Mouse (Mus musculus) heart, postnatal 14 days (tissue): ENCODE measurements around the gene Timp3. TPM values are rescaled to one million over a fixed set of nuclear protein-coding genes. Genes with fewer than 3 reads are reported as not detected.
A peak's percentile ranks its signal among the peaks of the same experiment; 100 is the strongest.

Source experiments
- DNase-seq, 2 experiments: peaks; one replicate each; pipeline ENCODE4 v3.0.0; 2021 to 2022
- intact Hi-C: fragments of 180-260 bp; cut with DNase I; formaldehyde crosslinking; loops from one replicate; pipeline ENCODE4 v1.15.1; 2025
- total RNA-seq, 2 experiments: library from RNA; stranded (reverse); gene quantifications; 2 replicates each; pipeline ENCODE4 v1.2.3; 2021

Gene Timp3
- total RNA-seq, 2 experiments from 2014 or later, result 163 to 172 TPM

- DNase-seq, result no peak
- intact Hi-C loops, result loop anchor here (5.0 kb wide), 1 partner anchor 275 kb away; no protein-coding TSS in a partner anchor
Measured at GRCm38 (mm10) chr10:86342151-86342550, 42.0 kb downstream of the Timp3 start.

GRCm38 (mm10) chr10:86342713-86343112 is 42.5 kb downstream of the Timp3 start:
- intact Hi-C loops, result loop anchor here (5.0 kb wide), 1 partner anchor 275 kb away; no protein-coding TSS in a partner anchor
- no peak for DNase-seq

GRCm38 (mm10) chr10:86343362-86343761 is 43.2 kb downstream of the Timp3 start:
- no peak for DNase-seq
- intact Hi-C loops, result loop anchor here (5.0 kb wide), 1 partner anchor 276 kb away; no protein-coding TSS in a partner anchor

GRCm38 (mm10) chr10:86343931-86344330 is 43.8 kb downstream of the Timp3 start:
- intact Hi-C loops, result loop anchor here (5.0 kb wide), 1 partner anchor 277 kb away; no protein-coding TSS in a partner anchor
- no peak for DNase-seq

DNA sequence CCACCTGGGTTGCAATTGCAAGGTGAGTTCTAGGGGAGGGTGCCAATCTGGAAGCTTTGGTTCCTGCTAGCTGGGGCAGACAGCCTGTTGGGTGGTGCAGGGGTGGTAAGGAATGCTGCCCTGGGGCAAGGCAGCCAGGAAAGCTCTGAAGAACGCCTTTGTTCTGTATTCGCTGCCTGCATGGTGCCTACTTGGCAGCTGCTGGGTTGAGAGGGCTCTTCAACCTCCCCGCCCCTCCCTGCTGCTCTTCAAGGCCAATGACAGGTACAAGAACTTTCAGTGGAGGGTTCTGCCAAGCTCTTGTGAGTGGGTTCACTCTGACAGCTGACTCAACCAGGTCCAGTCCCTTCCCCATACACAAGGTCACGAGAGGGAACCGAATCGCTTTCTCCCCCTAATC is 44.5 kb downstream of the Timp3 start:
- DNase-seq, result no peak
- intact Hi-C loops, result loop anchor here (5.0 kb wide), 2 partner anchors 108 to 277 kb away; no protein-coding TSS in a partner anchor

- intact Hi-C loops, result loop anchor here (5.0 kb wide), 1 partner anchor 107 kb away; no protein-coding TSS in a partner anchor
- DNase-seq, result no peak
Measured at GRCm38 (mm10) chr10:86345645-86346044, 45.5 kb downstream of the Timp3 start.

DNA sequence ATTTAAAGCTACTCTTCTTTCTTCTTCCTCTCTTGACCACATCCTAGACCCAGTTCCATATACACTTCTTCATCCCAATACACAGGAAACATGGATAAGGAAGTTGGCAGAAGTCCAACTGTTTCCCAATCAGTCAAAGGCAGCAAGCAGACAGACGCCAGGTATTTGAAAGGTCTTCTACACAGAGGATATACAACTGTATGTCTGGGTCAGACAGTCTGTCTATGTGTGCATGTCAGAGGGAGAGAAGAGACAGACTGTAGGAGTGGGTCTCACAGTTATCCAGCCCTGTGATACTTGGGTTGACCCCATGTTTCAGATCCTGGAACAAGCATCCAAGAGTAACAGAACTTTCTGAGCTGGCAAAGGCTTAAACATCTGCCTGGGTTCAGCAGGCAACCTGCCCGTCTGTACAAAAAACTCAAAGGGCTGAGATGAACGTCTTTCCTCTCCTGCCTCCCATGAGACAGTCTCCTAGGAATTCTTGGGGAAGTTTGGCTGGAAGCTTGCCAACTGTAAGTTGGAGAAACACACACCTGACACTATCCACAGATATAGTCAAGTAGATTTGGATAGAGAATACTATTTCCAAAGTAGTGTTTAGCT is 46.2 kb downstream of the Timp3 start:
- no peak for DNase-seq

GRCm38 (mm10) chr10:86351287-86351686 is 51.1 kb downstream of the Timp3 start:
- no peak for DNase-seq
- intact Hi-C loops, result no loop called here

More for the DNA sequence above, 46.2 kb downstream of the Timp3 start:
- intact Hi-C loops, result loop anchor here (5.0 kb wide), 1 partner anchor 106 kb away; no protein-coding TSS in a partner anchor

- intact Hi-C loops, result no loop called here
- DNase-seq, result no peak
Measured at GRCm38 (mm10) chr10:86352521-86352920, 52.3 kb downstream of the Timp3 start.

GRCm38 (mm10) chr10:86356819-86357563 is 56.8 kb downstream of the Timp3 start:
- intact Hi-C loops, result loop anchor here (1.0 kb wide), 1 partner anchor 34 kb away; no protein-coding TSS in a partner anchor
- DNase-seq, result no peak

DNA sequence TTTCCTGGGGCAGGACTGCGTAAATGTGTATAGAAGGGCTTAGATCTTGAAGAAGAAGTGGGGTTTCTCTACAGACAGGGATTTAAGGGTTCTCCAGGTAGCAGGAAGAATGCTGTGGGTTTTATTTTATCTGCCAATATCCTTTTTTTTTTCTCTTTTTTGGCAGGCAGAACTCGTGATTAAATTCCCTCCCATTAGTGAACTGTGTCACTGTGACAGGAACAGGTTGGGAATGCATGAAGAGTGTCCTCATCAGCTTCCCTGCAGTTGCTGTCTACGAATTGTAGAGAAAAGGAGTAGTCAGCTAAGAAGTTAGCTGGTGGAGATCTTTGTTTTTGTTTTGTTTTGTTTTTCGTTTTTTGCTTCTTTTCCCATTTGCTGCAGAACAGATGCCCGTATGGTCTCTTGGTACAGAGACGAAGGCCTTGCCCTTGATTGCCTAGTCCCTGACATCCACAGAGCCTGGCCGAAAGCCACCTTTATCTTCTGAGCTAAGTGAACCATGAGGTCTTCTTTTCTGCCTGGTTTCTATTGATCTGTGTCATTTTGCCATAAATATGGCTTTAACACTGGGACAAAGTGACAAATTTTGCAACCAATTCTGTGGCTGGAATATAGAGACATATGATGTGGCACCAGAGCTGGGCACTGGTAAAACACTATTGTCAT is 58.3 kb downstream of the Timp3 start:
- DNase-seq, result no peak
- intact Hi-C loops, result no loop called here

DNA sequence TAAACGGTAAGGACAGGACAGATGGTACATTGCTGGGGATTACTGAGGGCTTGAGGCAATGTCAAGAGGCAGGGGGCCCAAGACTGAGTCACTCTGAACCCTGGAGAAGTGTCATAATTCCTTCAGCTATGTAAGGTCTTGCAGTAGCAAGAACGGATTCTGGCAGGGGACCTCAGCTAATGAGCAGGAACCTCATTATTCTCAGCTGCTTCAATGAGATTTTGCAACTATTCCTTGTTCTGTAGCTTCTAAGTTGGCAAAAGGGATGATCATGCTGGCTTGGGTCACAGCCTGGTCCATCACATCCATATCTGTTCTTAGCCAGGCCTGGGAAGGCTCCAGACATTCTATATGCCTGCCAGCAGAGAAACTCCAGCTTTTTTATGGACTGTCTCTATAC is 59.0 kb downstream of the Timp3 start:
- intact Hi-C loops, result no loop called here
- no peak for DNase-seq

- no peak for DNase-seq
- intact Hi-C loops, result no loop called here
Measured at GRCm38 (mm10) chr10:86359699-86360098, 59.5 kb downstream of the Timp3 start.

- no peak for DNase-seq
- intact Hi-C loops, result no loop called here
Measured at GRCm38 (mm10) chr10:86363669-86364309, 63.6 kb downstream of the Timp3 start.

- intact Hi-C loops, result no loop called here
- peak; percentile 75 to 81 for DNase-seq
Measured at GRCm38 (mm10) chr10:86365632-86366092, 65.5 kb downstream of the Timp3 start.

DNA sequence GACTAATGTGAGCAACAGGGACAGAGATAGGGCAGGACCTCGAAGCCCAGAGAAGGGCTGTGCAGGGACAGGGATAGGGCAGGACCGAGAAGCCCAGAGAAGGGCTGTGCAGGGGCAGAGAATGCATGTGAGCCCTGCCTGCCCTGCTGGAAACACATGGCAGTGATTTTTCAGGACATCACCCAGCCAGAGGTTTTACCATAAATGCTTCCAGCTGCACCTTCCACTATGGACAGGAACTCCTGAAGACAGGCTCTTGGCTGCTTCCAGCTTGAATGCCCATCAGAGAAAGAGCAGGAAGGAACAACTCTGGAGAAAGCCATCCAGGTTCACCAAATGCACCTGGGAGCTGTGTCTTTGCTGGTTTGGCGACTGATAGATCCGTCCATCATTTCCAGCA is 67.2 kb downstream of the Timp3 start:
- no peak for DNase-seq
- intact Hi-C loops, result no loop called here

DNA sequence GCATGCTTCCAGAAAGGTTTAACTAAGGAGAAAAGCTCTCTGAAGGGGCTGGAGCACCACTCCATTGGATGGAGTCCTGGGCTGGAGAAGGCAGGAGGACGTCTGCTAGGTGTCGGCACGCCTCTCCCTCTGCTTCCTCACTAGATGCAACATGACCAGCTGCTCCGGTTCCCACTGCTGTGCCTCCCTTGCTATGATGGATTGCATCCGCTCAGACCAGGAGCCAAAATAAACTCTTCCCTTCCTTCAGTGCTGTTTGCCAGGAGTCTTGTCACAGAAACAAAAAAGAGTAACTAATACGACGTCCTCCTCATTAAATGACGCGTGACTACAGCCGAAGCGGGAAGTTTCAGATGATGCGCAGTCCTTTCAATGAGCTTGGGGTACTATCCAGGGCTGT is 68.6 kb downstream of the Timp3 start:
- peak in 1 of 2 experiments; percentile 40 for DNase-seq
- intact Hi-C loops, result no loop called here

DNA sequence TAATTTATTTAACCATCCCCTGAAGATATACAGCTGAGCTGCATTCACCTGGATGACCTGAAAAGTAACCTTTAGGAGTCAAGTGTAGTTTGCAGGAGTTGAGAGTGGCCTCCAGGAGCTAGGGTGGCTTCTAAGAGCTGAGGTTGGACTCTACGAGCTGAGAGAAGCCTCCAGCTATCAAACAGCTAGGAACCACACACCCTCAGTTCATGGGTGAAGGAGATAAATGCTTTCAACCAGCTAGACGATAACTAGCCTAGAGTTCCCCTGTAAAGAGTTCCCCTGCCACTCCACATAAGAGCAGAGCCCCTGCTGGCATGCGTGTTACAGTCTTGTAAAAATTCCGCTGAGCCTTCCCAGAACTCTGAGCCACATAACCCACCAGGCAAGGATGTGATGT is 69.2 kb downstream of the Timp3 start:
- no peak for DNase-seq
- intact Hi-C loops, result no loop called here

GRCm38 (mm10) chr10:86371561-86371960 is 71.4 kb downstream of the Timp3 start:
- intact Hi-C loops, result no loop called here

DNA sequence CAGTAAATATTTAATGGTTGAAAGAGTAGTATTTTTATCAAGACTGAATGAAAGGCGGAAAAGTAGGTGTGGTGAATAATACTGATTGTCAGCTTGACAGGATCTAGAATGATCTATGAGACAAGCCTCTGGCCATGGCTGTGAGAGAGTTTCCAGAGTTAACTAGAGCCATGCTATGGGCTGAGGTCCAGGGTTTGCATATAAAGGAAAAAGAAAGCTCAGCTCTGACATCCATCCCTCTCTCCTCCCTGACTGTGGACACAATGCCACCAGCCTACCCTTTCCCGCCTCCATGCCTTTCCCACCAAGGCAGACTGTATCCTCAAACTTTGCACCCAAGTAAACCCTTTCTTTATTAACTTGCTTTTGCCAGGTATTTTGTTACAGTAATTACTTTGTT is 73.9 kb downstream of the Timp3 start:
- intact Hi-C loops, result no loop called here
- no peak for DNase-seq

More at GRCm38 (mm10) chr10:86371561-86371960, 71.4 kb downstream of the Timp3 start:
- DNase-seq, result no peak
